Mouse (Mus musculus) hindbrain, postnatal 0 days (tissue): ENCODE measurements at regions not wholly inside any gene's neighbourhood (a gene's known extent, or its start where the extent isn't known, plus 50 kb on each side); places are given as distances from the start of the nearest gene placed in this dataset.
A peak's percentile ranks its signal among the peaks of the same experiment; 100 is the strongest.

Source experiments
- ATAC-seq: fragments of 200-750 bp; cut with Nextera tagmentation; 2 replicates; pipeline ENCODE4 v1.8.0; 2017; ENCODE audit warnings: mild to moderate bottlenecking, moderate TSS enrichment, moderate library complexity
- DNase-seq: peaks from one replicate; pipeline ENCODE4 v3.0.0-alpha.2; 2015; ENCODE audit warnings: low spot score
- H3K27ac ChIP-seq: fragments of 300-500 bp; sonication (generic); 2 replicates; pipeline ENCODE4 v1.5.1; 2014; ENCODE audit warnings: mild to moderate bottlenecking
- H3K27me3 ChIP-seq: fragments of 300-500 bp; sonication (generic); 2 replicates; pipeline ENCODE4 v1.6.1; 2014; ENCODE audit warnings: low read length, mixed read lengths; ENCODE audit not compliant: insufficient read depth
- H3K36me3 ChIP-seq: fragments of 300-500 bp; sonication (generic); 2 replicates; pipeline ENCODE4 v1.6.1; 2014; ENCODE audit warnings: low read length, mixed read lengths; ENCODE audit not compliant: insufficient read depth
- H3K4me1 ChIP-seq: fragments of 300-500 bp; sonication (generic); 2 replicates; pipeline ENCODE4 v1.6.1; 2014; ENCODE audit warnings: antibody characterized with exemption, low read length, mixed read lengths; ENCODE audit not compliant: insufficient read depth
- H3K4me2 ChIP-seq: fragments of 300-500 bp; sonication (generic); 2 replicates; pipeline ENCODE4 v1.6.1; 2014; ENCODE audit warnings: low read depth, mild to moderate bottlenecking, low read length, moderate library complexity, mixed read lengths
- H3K4me3 ChIP-seq: fragments of 300-500 bp; sonication (generic); 2 replicates; pipeline ENCODE4 v1.5.1; 2014; ENCODE audit warnings: low read length
- H3K9ac ChIP-seq: fragments of 300-500 bp; sonication (generic); replicated peaks from 2 replicates; pipeline ENCODE4 v1.6.1; 2014; ENCODE audit warnings: mild to moderate bottlenecking, low read length, moderate library complexity, mixed read lengths
- H3K9me3 ChIP-seq: fragments of 300-500 bp; sonication (generic); 2 replicates; pipeline ENCODE4 v1.6.1; 2016; ENCODE audit warnings: low read length, mixed read lengths
- CTCF ChIP-seq: IDR thresholded peaks from 2 replicates; pipeline ENCODE4 v1.5.1; 2016; ENCODE audit warnings: antibody characterized with exemption, control low read depth, low read depth
- WGBS: fragments of 180-500 bp; shearing (Covaris S2); extraction: QIAGEN DNeasy Blood & Tissue Kit; methylation state at CpG from one replicate; pipeline ENCODE4 v1.1.7; 2014; 5-methylcytosine and 5-hydroxymethylcytosine counted together

DNA sequence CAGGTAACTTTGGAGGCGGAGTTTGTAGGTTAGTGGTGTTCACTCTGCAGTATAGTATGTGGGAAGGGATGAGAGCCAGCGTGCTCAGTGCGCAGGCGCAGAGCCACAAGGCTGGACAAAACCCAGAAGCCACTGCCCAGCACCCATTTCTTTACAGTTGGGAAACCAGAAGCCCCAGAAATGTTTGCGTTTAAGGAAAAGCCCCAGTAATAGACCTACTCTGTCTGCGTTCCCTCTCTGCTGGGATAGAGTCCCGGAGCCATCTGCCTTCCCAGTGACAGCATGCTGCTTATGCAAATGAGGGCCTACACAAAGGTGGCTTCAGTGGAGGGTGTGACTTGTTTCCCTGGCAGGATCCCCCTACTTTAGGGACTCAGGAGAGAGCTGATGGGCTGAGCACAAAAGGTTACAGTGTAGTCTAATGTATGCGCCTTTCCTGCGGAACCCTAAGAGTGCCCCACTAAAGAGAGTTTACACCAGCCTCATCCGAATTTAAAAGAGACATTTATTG lies 456.0 kb downstream of the Irx1 start:
- DNase-seq (peak; percentile 73), ATAC-seq (peak; percentile 91)
- H3K4me3 ChIP-seq, result peak overlapping the region; percentile 4; the same call in 1 of the 2 replicates
- 9% methylated on average over 10 of the region's 10 CpGs for WGBS
- no peaks in the 10 kb centered on the region for H3K27me3 ChIP-seq
- no peak overlapping the region for H3K9ac ChIP-seq
- peaks cover 12% of the 10 kb centered on the region for H3K4me1 ChIP-seq
- no peak for TF ChIP-seq CTCF
- H3K4me2 ChIP-seq, result peak overlapping the region; percentile 38
- H3K36me3 ChIP-seq, result no peaks in the 10 kb centered on the region
- H3K9me3 ChIP-seq, result no peaks in the 10 kb centered on the region
- peak overlapping the region; percentile 27; the same call in 1 of the 2 replicates for H3K27ac ChIP-seq

DNA sequence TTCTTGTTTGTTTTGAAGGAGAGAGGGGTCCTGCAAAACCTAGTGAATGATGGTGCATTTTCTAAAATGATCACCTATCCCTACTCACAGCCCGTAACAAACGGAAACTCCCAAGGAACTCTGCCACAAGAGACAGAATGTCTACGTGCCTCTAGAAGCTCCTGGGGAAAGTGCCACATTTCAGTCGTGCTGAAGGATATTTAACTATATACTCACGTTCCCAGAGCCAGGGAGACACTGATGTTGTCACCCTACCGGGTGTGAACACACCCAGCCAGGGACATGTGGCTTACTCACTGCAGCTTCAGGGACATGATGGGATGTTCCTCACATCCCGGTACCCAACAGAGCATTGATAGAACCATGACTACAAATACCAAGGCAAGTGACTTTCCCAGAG lies 456.7 kb downstream of the Irx1 start:
- Histone ChIP-seq H3K4me3 (no peak overlapping the region), H3K9ac (no peak overlapping the region), H3K36me3 (no peaks in the 10 kb centered on the region), H3K4me1 (peaks cover 12% of the 10 kb centered on the region), H3K27ac (peak overlapping the region; percentile 27; the same call in 1 of the 2 replicates), H3K4me2 (peak overlapping the region; percentile 38), H3K27me3 (no peaks in the 10 kb centered on the region), H3K9me3 (no peaks in the 10 kb centered on the region)
- no peak for TF ChIP-seq CTCF
- DNase-seq (no peak), ATAC-seq (0 out of 2 replicates have a peak, but pooled peaks have one; percentile 5)
- 23% methylated on average over 7 of the region's 7 CpGs for WGBS

DNA sequence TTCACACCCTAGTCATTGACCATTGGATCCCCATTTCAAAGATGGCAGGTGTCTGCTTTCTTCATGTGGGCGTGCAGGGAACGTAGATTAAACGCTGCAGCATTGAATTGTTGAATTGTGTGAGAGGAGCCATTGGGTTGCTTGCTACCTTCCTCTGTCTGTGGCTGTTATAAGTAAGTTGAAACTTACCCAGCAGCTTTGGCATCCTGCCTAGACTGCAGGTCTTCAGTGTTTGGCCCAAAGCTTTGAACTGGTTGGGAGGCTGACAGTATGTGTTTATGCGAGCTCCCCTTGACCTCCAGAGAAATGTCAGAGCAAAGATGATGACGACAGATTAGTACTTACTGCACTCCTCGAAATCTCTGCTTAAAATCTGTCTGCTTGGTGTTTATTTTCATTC lies 473.8 kb downstream of the Irx1 start:
- H3K27me3 ChIP-seq, result no peaks in the 10 kb centered on the region
- 74% methylated on average over 6 of the region's 6 CpGs for WGBS
- no peak for TF ChIP-seq CTCF

DNA sequence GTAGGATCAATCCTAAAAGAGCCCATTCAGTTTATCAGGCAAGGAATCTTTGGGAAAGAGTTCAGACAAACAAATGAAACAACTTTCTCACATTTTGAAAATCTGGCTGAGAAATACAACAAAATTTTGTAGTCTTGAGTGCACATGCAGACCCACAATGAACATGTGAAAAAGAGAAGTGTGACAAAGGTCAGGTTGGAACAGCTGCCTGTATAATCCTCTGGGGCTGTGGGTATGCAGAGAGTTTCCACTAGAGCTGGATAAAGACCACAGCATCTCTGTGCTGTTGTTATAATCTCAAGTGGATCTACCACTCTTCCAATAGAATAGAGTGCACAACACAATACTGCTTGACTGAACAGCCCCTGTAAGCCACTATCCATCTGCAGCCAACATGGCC lies 482.3 kb downstream of the Irx1 start:
- TF ChIP-seq CTCF, result no peak
- no peaks in the 10 kb centered on the region for H3K4me1 ChIP-seq
- no peak overlapping the region for H3K9ac ChIP-seq

More for the DNA sequence above, 473.8 kb downstream of the Irx1 start:
- H3K9me3 ChIP-seq, result no peaks in the 10 kb centered on the region
- H3K4me1 ChIP-seq, result no peaks in the 10 kb centered on the region
- ATAC-seq (no peak), DNase-seq (peak; percentile 9)
- H3K27ac ChIP-seq, result no peak overlapping the region
- no peaks in the 10 kb centered on the region for H3K36me3 ChIP-seq
- H3K4me3 ChIP-seq, result no peak overlapping the region
- no peak overlapping the region for H3K4me2 ChIP-seq
- H3K9ac ChIP-seq, result no peak overlapping the region

DNA sequence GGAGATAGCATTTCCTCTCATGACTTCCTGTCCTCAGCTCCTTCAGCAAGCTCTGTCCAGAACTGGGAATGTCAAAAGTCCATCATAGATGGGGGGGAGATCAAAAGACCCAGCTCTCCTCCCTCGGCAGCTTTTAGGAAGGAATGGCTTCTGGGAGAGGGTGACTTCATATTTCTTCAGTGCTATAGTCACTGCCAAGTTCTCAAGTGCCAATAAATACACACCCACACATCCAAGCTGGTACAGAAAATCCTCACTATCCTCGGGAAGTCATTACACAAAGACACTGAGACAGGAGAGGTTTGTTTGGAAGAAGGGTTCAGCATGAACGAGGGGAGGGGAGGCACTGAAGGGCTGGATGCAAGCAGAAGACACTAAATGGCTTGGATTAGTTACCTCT lies 502.0 kb downstream of the Irx1 start:
- H3K36me3 ChIP-seq, result no peaks in the 10 kb centered on the region
- ATAC-seq, result no peak
- H3K4me1 ChIP-seq, result no peaks in the 10 kb centered on the region
- H3K4me3 ChIP-seq, result no peak overlapping the region
- no peak overlapping the region for H3K9ac ChIP-seq
- no peaks in the 10 kb centered on the region for H3K9me3 ChIP-seq
- no peak for TF ChIP-seq CTCF
- no peaks in the 10 kb centered on the region for H3K27me3 ChIP-seq
- 66% methylated on average over 3 of the region's 3 CpGs for WGBS
- no peak overlapping the region for H3K27ac ChIP-seq
- DNase-seq, result no peak
- no peak overlapping the region for H3K4me2 ChIP-seq

More for the DNA sequence above, 482.3 kb downstream of the Irx1 start:
- Histone ChIP-seq H3K4me2 (no peak overlapping the region), H3K27me3 (no peaks in the 10 kb centered on the region), H3K9me3 (no peaks in the 10 kb centered on the region), H3K27ac (no peak overlapping the region), H3K36me3 (no peaks in the 10 kb centered on the region), H3K4me3 (no peak overlapping the region)
- no peak for DNase-seq
- ATAC-seq, result no peak

DNA sequence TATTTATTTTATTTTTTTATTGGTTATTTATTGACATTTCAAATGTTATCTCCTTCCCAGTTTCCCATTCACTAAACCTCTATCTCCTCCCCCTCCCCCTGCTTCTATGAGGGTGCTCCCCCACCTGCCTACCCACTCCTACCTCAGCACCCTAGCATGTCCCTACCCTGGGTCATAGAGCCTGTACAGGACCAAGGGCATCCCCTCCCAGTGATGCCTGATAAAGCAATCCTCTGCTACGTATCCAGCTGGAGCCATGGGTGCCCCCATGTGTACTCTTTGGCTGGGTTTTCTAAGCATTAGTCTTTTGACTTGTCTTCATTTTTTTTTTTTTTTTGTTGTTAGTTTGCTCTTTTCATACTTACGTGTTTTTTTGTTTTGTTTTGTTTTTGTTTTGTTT lies 502.9 kb downstream of the Irx1 start:
- no peaks in the 10 kb centered on the region for H3K36me3 ChIP-seq
- DNase-seq (no peak), ATAC-seq (no peak)
- H3K27ac ChIP-seq, result no peak overlapping the region
- no peaks in the 10 kb centered on the region for H3K27me3 ChIP-seq
- no peak for TF ChIP-seq CTCF
- H3K4me2 ChIP-seq, result no peak overlapping the region
- no peaks in the 10 kb centered on the region for H3K4me1 ChIP-seq
- H3K9ac ChIP-seq, result no peak overlapping the region
- no peak overlapping the region for H3K4me3 ChIP-seq
- 77% methylated on average over 2 of the region's 2 CpGs for WGBS
- H3K9me3 ChIP-seq, result no peaks in the 10 kb centered on the region

DNA sequence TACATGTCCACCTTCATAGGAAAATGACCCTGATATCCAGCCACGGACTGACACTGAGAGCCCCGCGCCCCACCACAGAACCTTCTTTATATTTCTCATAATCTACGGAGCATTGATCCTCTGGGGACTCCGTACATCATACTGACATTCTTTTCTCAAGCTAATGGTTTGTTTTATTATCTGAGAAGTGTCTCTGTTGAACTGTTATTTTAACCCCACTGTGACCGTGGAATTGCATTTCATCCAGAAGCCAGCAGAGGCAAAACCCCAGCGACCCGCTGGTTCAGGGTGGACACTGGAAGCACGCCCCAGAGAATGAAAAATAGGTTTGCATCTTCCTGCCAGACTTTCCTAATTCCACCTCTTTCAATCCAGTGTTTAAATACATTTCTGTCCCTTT lies 503.4 kb downstream of the Irx1 start:
- Histone ChIP-seq H3K9me3 (no peaks in the 10 kb centered on the region), H3K4me1 (no peaks in the 10 kb centered on the region), H3K36me3 (no peaks in the 10 kb centered on the region), H3K27me3 (no peaks in the 10 kb centered on the region), H3K9ac (no peak overlapping the region), H3K4me3 (no peak overlapping the region), H3K27ac (no peak overlapping the region), H3K4me2 (no peak overlapping the region)
- no peak for TF ChIP-seq CTCF
- WGBS, result 40% methylated on average over 9 of the region's 9 CpGs
- ATAC-seq (no peak), DNase-seq (peak; percentile 2)
